Mouse (Mus musculus) stomach, postnatal 0 days (tissue): ENCODE data around the gene Hsp90aa1. TPM values are rescaled to one million over a fixed set of nuclear protein-coding genes. Genes with fewer than 3 reads are reported as not detected.

Experiments used
- ATAC-seq: fragments of 200-750 bp; cut with Nextera tagmentation; 2 replicates; pipeline ENCODE4 v1.8.0; 2017; ENCODE audit not compliant: low FRiP score, low TSS enrichment
- DNase-seq: peaks from one replicate; pipeline ENCODE4 v3.0.0-alpha.2; 2016; ENCODE audit warnings: low spot score
- H3K27ac ChIP-seq: fragments of 300-500 bp; sonication (generic); replicated peaks from 2 replicates; pipeline ENCODE4 v1.5.1; 2014; ENCODE audit warnings: mild to moderate bottlenecking, control low read depth
- H3K27me3 ChIP-seq: fragments of 300-500 bp; sonication (generic); 2 replicates; pipeline ENCODE4 v1.6.1; 2014; ENCODE audit warnings: low read length; ENCODE audit not compliant: control insufficient read depth, insufficient read depth
- H3K36me3 ChIP-seq: fragments of 300-500 bp; sonication (generic); 2 replicates; pipeline ENCODE4 v1.6.1; 2014; ENCODE audit warnings: low read length, mixed read lengths; ENCODE audit not compliant: control insufficient read depth, insufficient read depth
- H3K4me1 ChIP-seq: fragments of 300-500 bp; sonication (generic); replicated peaks from 2 replicates; pipeline ENCODE4 v1.6.1; 2014; ENCODE audit warnings: antibody characterized with exemption; ENCODE audit not compliant: control insufficient read depth, insufficient read depth
- H3K4me2 ChIP-seq: fragments of 300-500 bp; sonication (generic); replicated peaks from 2 replicates; pipeline ENCODE4 v1.6.1; 2014; ENCODE audit warnings: low read depth, mild to moderate bottlenecking, control low read depth, moderate library complexity
- H3K4me3 ChIP-seq: fragments of 300-500 bp; sonication (generic); 2 replicates; pipeline ENCODE4 v1.5.1; 2014; ENCODE audit warnings: low read depth, low read length, control low read depth
- H3K9ac ChIP-seq: fragments of 300-500 bp; sonication (generic); 2 replicates; pipeline ENCODE4 v1.6.1; 2014; ENCODE audit warnings: mild to moderate bottlenecking, low read length, control low read depth, mixed read lengths
- H3K9me3 ChIP-seq: fragments of 300-500 bp; sonication (generic); 2 replicates; pipeline ENCODE4 v1.6.1; 2016; ENCODE audit warnings: low read length; ENCODE audit not compliant: control insufficient read depth
- CTCF ChIP-seq: IDR thresholded peaks from 2 replicates; pipeline ENCODE4 v1.5.1; 2016; ENCODE audit warnings: antibody characterized with exemption, low read depth, mild to moderate bottlenecking, moderate library complexity
- EP300 ChIP-seq: optimal IDR thresholded peaks from 2 replicates; pipeline ENCODE3; 2016; ENCODE audit warnings: antibody characterized with exemption
- WGBS: fragments of 180-500 bp; shearing (Covaris S2); extraction: QIAGEN DNeasy Blood & Tissue Kit; methylation state at CpG from one replicate; pipeline ENCODE4 v1.1.7; 2014; 5-methylcytosine and 5-hydroxymethylcytosine counted together
- polyA plus RNA-seq: library from polyadenylated mRNA; unstranded; fragments of >200 nt; fragmentation: Nextera tagmentation; extraction: Ambion mirVana; gene quantifications from 2 replicates; pipeline ENCODE4 v1.2.1, GENCODE M21; 2015

Hsp90aa1 gene
- polyA plus RNA-seq, 1 experiment from 2014 or later: 326 TPM

- Histone ChIP-seq H3K9ac (no peak overlapping the region), H3K27ac (no peak overlapping the region), H3K27me3 (no peaks in the 10 kb centered on the region), H3K4me3 (no peak overlapping the region), H3K4me1 (no peaks in the 10 kb centered on the region; the same call in 1 of the 2 replicates), H3K9me3 (no peaks in the 10 kb centered on the region), H3K4me2 (no peak overlapping the region), H3K36me3 (no peaks in the 10 kb centered on the region)
- no peak for TF ChIP-seq EP300
- TF ChIP-seq CTCF: no peak
- WGBS: 67% methylated on average over 2 of the region's 2 CpGs
- DNase-seq: no peak
- ATAC-seq: no peak
Measured at GRCm38 (mm10) chr12:110700730-110701129, 1.8 kb downstream of the Hsp90aa1 start.

GRCm38 (mm10) chr12:110699171-110699547 is 3.4 kb downstream of the Hsp90aa1 start:
- WGBS: 38% methylated on average over 2 of the region's 2 CpGs
- DNase-seq: no peak
- Histone ChIP-seq H3K4me1 (peaks cover 2% of the 10 kb centered on the region; the same call in 1 of the 2 replicates), H3K27me3 (no peaks in the 10 kb centered on the region), H3K36me3 (no peaks in the 10 kb centered on the region), H3K27ac (peak overlapping the region; percentile 69), H3K4me3 (no peak overlapping the region), H3K9ac (peak overlapping the region; percentile 27; the same call in 1 of the 2 replicates), H3K9me3 (no peaks in the 10 kb centered on the region), H3K4me2 (no peak overlapping the region)
- TF ChIP-seq EP300: no peak
- TF ChIP-seq CTCF: no peak
- no peak for ATAC-seq

- H3K9ac ChIP-seq: peak overlapping the region; percentile 27; the same call in 1 of the 2 replicates
- no peaks in the 10 kb centered on the region for H3K36me3 ChIP-seq
- ATAC-seq: no peak
- no peak overlapping the region for H3K4me2 ChIP-seq
- TF ChIP-seq EP300: no peak
- no peak for TF ChIP-seq CTCF
- no peaks in the 10 kb centered on the region for H3K27me3 ChIP-seq
- H3K27ac ChIP-seq: peak overlapping the region; percentile 69
- DNase-seq: peak; percentile 57
- H3K4me1 ChIP-seq: peaks cover 2% of the 10 kb centered on the region; the same call in 1 of the 2 replicates
- no peak overlapping the region for H3K4me3 ChIP-seq
- 42% methylated on average over 15 of the region's 15 CpGs for WGBS
- H3K9me3 ChIP-seq: no peaks in the 10 kb centered on the region
Measured at GRCm38 (mm10) chr12:110698523-110699170, 3.9 kb downstream of the Hsp90aa1 start.

GRCm38 (mm10) chr12:110698080-110698479 is 4.4 kb downstream of the Hsp90aa1 start:
- WGBS: 61% methylated on average over 1 of the region's 1 CpGs
- no peaks in the 10 kb centered on the region for H3K36me3 ChIP-seq
- TF ChIP-seq EP300 (no peak), CTCF (no peak)
- no peaks in the 10 kb centered on the region for H3K27me3 ChIP-seq
- DNase-seq (no peak), ATAC-seq (no peak)
- no peak overlapping the region for H3K4me3 ChIP-seq
- no peak overlapping the region for H3K9ac ChIP-seq
- peak overlapping the region; percentile 69; the same call in 1 of the 2 replicates for H3K27ac ChIP-seq
- peaks cover 2% of the 10 kb centered on the region; the same call in 1 of the 2 replicates for H3K4me1 ChIP-seq
- no peak overlapping the region for H3K4me2 ChIP-seq
- no peaks in the 10 kb centered on the region for H3K9me3 ChIP-seq

GRCm38 (mm10) chr12:110697457-110697856 is 5.1 kb downstream of the Hsp90aa1 start:
- 55% methylated on average over 5 of the region's 5 CpGs for WGBS
- H3K4me1 ChIP-seq: peaks cover 2% of the 10 kb centered on the region; the same call in 1 of the 2 replicates
- no peak overlapping the region; the same call in 1 of the 2 replicates for H3K27ac ChIP-seq
- DNase-seq: no peak
- TF ChIP-seq CTCF (no peak), EP300 (no peak)
- no peaks in the 10 kb centered on the region for H3K9me3 ChIP-seq
- no peak overlapping the region for H3K9ac ChIP-seq
- no peak overlapping the region for H3K4me3 ChIP-seq
- peaks cover 4% of the 10 kb centered on the region for H3K36me3 ChIP-seq
- H3K4me2 ChIP-seq: no peak overlapping the region
- no peaks in the 10 kb centered on the region for H3K27me3 ChIP-seq
- no peak for ATAC-seq

- DNase-seq (no peak), ATAC-seq (no peak)
- Histone ChIP-seq H3K27ac (peak overlapping the region; percentile 79), H3K36me3 (peaks cover 4% of the 10 kb centered on the region), H3K4me1 (peaks cover 2% of the 10 kb centered on the region; the same call in 1 of the 2 replicates), H3K4me3 (peak overlapping the region; percentile 100), H3K27me3 (no peaks in the 10 kb centered on the region), H3K4me2 (peak overlapping the region; percentile 82), H3K9ac (peak overlapping the region; percentile 75), H3K9me3 (no peaks in the 10 kb centered on the region)
- WGBS: 42% methylated on average over 9 of the region's 9 CpGs
- TF ChIP-seq CTCF: no peak
- no peak for TF ChIP-seq EP300
Measured at GRCm38 (mm10) chr12:110696975-110697400, 5.5 kb downstream of the Hsp90aa1 start.
